Mouse (Mus musculus): ENCODE results near the gene Rgs3. TPM values are rescaled to one million over a fixed set of nuclear protein-coding genes. Genes with fewer than 3 reads are reported as not detected.

Rgs3 gene
- polyA plus RNA-seq, 1 experiment from 2014 or later: 54.3 TPM

GRCm38 (mm10) chr4:62681467-62681866 lies 121.8 kb downstream of the Rgs3 start:
- 0 out of 2 replicates have a peak, but pooled peaks cover 3% of the 10 kb centered on the region for H3K36me3 ChIP-seq (ENCODE audit: control insufficient read depth, insufficient read depth, low read length)
- ATAC-seq (replicated peaks; ENCODE audit: insufficient number of reproducible peaks, low FRiP score, low TSS enrichment): no peak
- peaks cover 64% of the 10 kb centered on the region for H3K27me3 ChIP-seq (ENCODE audit: control insufficient read depth, insufficient read depth, low read length)
- WGBS (ENCODE audit: insufficient replicate concordance): 74% methylated on average over 11 of the region's 11 CpGs
- no peaks in the 10 kb centered on the region for H3K9me3 ChIP-seq (replicated peaks; ENCODE audit: control insufficient read depth, low read length)
- H3K27ac ChIP-seq (ENCODE audit: low read depth, low read length): no peak overlapping the region
- peaks cover 24% of the 10 kb centered on the region for H3K4me1 ChIP-seq (ENCODE audit: control insufficient read depth, insufficient read depth, low read length)
- H3K9ac ChIP-seq (ENCODE audit: low read depth, low read length): no peak overlapping the region
- no peak overlapping the region for H3K4me2 ChIP-seq
- H3K4me3 ChIP-seq (ENCODE audit: low read depth, low read length): no peak overlapping the region

GRCm38 (mm10) chr4:62682371-62682770 lies 122.7 kb downstream of the Rgs3 start:
- H3K4me3 ChIP-seq (ENCODE audit: low read depth, low read length): no peak overlapping the region
- WGBS (ENCODE audit: insufficient replicate concordance): 69% methylated on average over 8 of the region's 8 CpGs
- H3K27me3 ChIP-seq (ENCODE audit: control insufficient read depth, insufficient read depth, low read length): peaks cover 62% of the 10 kb centered on the region
- no peak for ATAC-seq (replicated peaks; ENCODE audit: insufficient number of reproducible peaks, low FRiP score, low TSS enrichment)
- peaks cover 19% of the 10 kb centered on the region for H3K4me1 ChIP-seq (ENCODE audit: control insufficient read depth, insufficient read depth, low read length)
- no peaks in the 10 kb centered on the region for H3K9me3 ChIP-seq (replicated peaks; ENCODE audit: control insufficient read depth, low read length)
- no peak overlapping the region for H3K9ac ChIP-seq (ENCODE audit: low read depth, low read length)
- H3K36me3 ChIP-seq (ENCODE audit: control insufficient read depth, insufficient read depth, low read length): 0 out of 2 replicates have a peak, but pooled peaks cover 3% of the 10 kb centered on the region
- no peak overlapping the region for H3K4me2 ChIP-seq
- no peak overlapping the region for H3K27ac ChIP-seq (ENCODE audit: low read depth, low read length)

GRCm38 (mm10) chr4:62683148-62683547 lies 123.5 kb downstream of the Rgs3 start:
- WGBS (ENCODE audit: insufficient replicate concordance): 77% methylated on average over 6 of the region's 6 CpGs
- H3K27me3 ChIP-seq (ENCODE audit: control insufficient read depth, insufficient read depth, low read length): peaks cover 61% of the 10 kb centered on the region

DNA sequence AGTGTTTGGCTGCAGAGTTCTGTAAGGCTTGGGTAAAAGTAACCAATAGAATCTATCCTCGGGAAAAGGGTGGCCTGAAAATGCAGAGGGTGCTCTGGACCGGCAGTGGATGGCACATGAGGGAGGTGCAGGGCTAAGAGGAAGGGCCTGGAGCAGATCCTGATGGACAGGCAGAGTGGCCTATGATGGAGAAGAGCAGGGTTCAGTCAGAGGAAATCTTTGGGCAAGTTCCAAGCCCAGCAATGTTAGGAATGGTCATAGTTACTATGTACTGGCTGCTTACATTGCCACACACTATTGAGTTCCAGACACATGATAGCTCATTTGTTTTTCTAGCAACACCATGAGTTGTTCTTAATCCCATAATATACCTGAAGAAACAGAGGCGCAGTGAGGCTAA lies 124.7 kb downstream of the Rgs3 start:
- no peak overlapping the region for H3K4me2 ChIP-seq
- 0 out of 2 replicates have a peak overlapping the region, but pooled peaks have one; percentile 22 for H3K9ac ChIP-seq (ENCODE audit: low read depth, low read length)
- WGBS (ENCODE audit: insufficient replicate concordance): 71% methylated on average over 3 of the region's 3 CpGs
- peaks cover 62% of the 10 kb centered on the region for H3K27me3 ChIP-seq (ENCODE audit: control insufficient read depth, insufficient read depth, low read length)
- no peak overlapping the region for H3K4me3 ChIP-seq (ENCODE audit: low read depth, low read length)
- H3K9me3 ChIP-seq (replicated peaks; ENCODE audit: control insufficient read depth, low read length): no peaks in the 10 kb centered on the region
- no peak overlapping the region for H3K27ac ChIP-seq (ENCODE audit: low read depth, low read length)
- no peak for ATAC-seq (replicated peaks; ENCODE audit: insufficient number of reproducible peaks, low FRiP score, low TSS enrichment)
- peaks cover 19% of the 10 kb centered on the region for H3K4me1 ChIP-seq (ENCODE audit: control insufficient read depth, insufficient read depth, low read length)
- H3K36me3 ChIP-seq (ENCODE audit: control insufficient read depth, insufficient read depth, low read length): 0 out of 2 replicates have a peak, but pooled peaks cover 3% of the 10 kb centered on the region

More at GRCm38 (mm10) chr4:62683148-62683547, 123.5 kb downstream of the Rgs3 start:
- Histone ChIP-seq H3K4me2 (no peak overlapping the region), H3K27ac (ENCODE audit: low read depth, low read length) (no peak overlapping the region), H3K4me1 (ENCODE audit: control insufficient read depth, insufficient read depth, low read length) (peaks cover 19% of the 10 kb centered on the region), H3K4me3 (ENCODE audit: low read depth, low read length) (no peak overlapping the region), H3K36me3 (ENCODE audit: control insufficient read depth, insufficient read depth, low read length) (0 out of 2 replicates have a peak, but pooled peaks cover 3% of the 10 kb centered on the region), H3K9me3 (replicated peaks; ENCODE audit: control insufficient read depth, low read length) (no peaks in the 10 kb centered on the region), H3K9ac (ENCODE audit: low read depth, low read length) (no peak overlapping the region)
- ATAC-seq (replicated peaks; ENCODE audit: insufficient number of reproducible peaks, low FRiP score, low TSS enrichment): no peak

GRCm38 (mm10) chr4:62685268-62685667 lies 125.6 kb downstream of the Rgs3 start:
- Histone ChIP-seq H3K27ac (ENCODE audit: low read depth, low read length) (no peak overlapping the region), H3K27me3 (ENCODE audit: control insufficient read depth, insufficient read depth, low read length) (peaks cover 61% of the 10 kb centered on the region), H3K36me3 (ENCODE audit: control insufficient read depth, insufficient read depth, low read length) (0 out of 2 replicates have a peak, but pooled peaks cover 3% of the 10 kb centered on the region), H3K9me3 (replicated peaks; ENCODE audit: control insufficient read depth, low read length) (no peaks in the 10 kb centered on the region), H3K4me2 (no peak overlapping the region), H3K9ac (ENCODE audit: low read depth, low read length) (no peak overlapping the region), H3K4me1 (ENCODE audit: control insufficient read depth, insufficient read depth, low read length) (peaks cover 19% of the 10 kb centered on the region), H3K4me3 (ENCODE audit: low read depth, low read length) (no peak overlapping the region)
- WGBS (ENCODE audit: insufficient replicate concordance): 76% methylated on average over 10 of the region's 10 CpGs
- ATAC-seq (replicated peaks; ENCODE audit: insufficient number of reproducible peaks, low FRiP score, low TSS enrichment): no peak

GRCm38 (mm10) chr4:62686769-62687168 lies 127.1 kb downstream of the Rgs3 start:
- H3K36me3 ChIP-seq (ENCODE audit: control insufficient read depth, insufficient read depth, low read length): peaks cover 3% of the 10 kb centered on the region; the same call in 1 of the 2 replicates
- H3K27ac ChIP-seq (ENCODE audit: low read depth, low read length): no peak overlapping the region
- H3K4me3 ChIP-seq (ENCODE audit: low read depth, low read length): no peak overlapping the region
- no peak for ATAC-seq (replicated peaks; ENCODE audit: insufficient number of reproducible peaks, low FRiP score, low TSS enrichment)
- WGBS (ENCODE audit: insufficient replicate concordance): 52% methylated on average over 1 of the region's 1 CpGs
- no peak overlapping the region for H3K9ac ChIP-seq (ENCODE audit: low read depth, low read length)
- H3K4me1 ChIP-seq (ENCODE audit: control insufficient read depth, insufficient read depth, low read length): peaks cover 12% of the 10 kb centered on the region
- no peak overlapping the region for H3K4me2 ChIP-seq
- H3K27me3 ChIP-seq (ENCODE audit: control insufficient read depth, insufficient read depth, low read length): peaks cover 56% of the 10 kb centered on the region
- H3K9me3 ChIP-seq (replicated peaks; ENCODE audit: control insufficient read depth, low read length): no peaks in the 10 kb centered on the region

DNA sequence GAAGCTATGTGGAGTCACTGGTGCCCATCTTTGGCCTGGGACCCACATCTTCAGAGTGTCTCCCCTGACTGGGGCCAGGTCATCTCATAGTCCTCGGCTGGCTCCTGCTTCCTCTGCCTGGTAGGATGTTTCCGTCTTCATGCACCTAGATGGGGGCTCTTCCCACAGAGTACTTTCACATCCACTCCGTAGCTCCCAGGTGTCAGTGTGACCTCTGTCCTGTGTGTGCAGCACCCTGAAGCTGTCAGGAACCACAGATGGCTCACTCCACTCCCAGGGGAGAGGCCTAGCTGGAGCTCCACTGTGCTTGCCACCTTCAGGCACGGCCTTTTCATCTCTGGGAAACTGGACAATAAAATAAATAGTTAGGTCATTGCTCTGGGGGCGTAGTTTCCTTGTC lies 128.5 kb downstream of the Rgs3 start:
- no peak for ATAC-seq (replicated peaks; ENCODE audit: insufficient number of reproducible peaks, low FRiP score, low TSS enrichment)
- Histone ChIP-seq H3K4me1 (ENCODE audit: control insufficient read depth, insufficient read depth, low read length) (peaks cover 9% of the 10 kb centered on the region), H3K27ac (ENCODE audit: low read depth, low read length) (no peak overlapping the region), H3K9ac (ENCODE audit: low read depth, low read length) (no peak overlapping the region), H3K9me3 (replicated peaks; ENCODE audit: control insufficient read depth, low read length) (no peaks in the 10 kb centered on the region), H3K27me3 (ENCODE audit: control insufficient read depth, insufficient read depth, low read length) (peaks cover 65% of the 10 kb centered on the region), H3K4me3 (ENCODE audit: low read depth, low read length) (no peak overlapping the region), H3K36me3 (ENCODE audit: control insufficient read depth, insufficient read depth, low read length) (peaks cover 3% of the 10 kb centered on the region; the same call in 1 of the 2 replicates), H3K4me2 (no peak overlapping the region)
- WGBS (ENCODE audit: insufficient replicate concordance): 80% methylated on average over 5 of the region's 5 CpGs

DNA sequence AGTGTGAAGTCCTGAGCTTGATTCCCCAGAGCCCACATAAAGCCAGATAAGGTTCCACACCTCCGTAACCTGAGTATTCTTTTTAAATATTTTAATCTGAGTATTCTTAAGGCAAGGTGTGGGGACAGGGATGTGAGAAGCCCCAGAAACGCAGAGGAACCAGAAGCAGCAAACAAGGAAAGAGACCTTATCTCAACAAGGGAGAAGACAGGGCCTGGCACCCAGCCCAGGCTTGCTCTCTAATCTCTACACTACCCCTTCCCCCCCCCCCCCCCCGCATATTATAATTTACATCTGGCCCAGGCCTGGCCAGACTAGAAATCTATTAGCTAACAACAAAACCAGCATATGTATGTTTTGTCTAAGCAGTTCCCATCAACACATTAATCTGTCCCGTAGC lies 131.3 kb downstream of the Rgs3 start:
- 47% methylated on average over 4 of the region's 4 CpGs for WGBS (ENCODE audit: insufficient replicate concordance)

GRCm38 (mm10) chr4:62691625-62692024 lies 132.0 kb downstream of the Rgs3 start:
- Histone ChIP-seq H3K4me2 (no peak overlapping the region), H3K36me3 (ENCODE audit: control insufficient read depth, insufficient read depth, low read length) (peaks cover 3% of the 10 kb centered on the region; the same call in 1 of the 2 replicates), H3K4me1 (ENCODE audit: control insufficient read depth, insufficient read depth, low read length) (peaks cover 15% of the 10 kb centered on the region), H3K27ac (ENCODE audit: low read depth, low read length) (no peak overlapping the region), H3K4me3 (ENCODE audit: low read depth, low read length) (no peak overlapping the region), H3K27me3 (ENCODE audit: control insufficient read depth, insufficient read depth, low read length) (peaks cover 49% of the 10 kb centered on the region), H3K9ac (ENCODE audit: low read depth, low read length) (no peak overlapping the region), H3K9me3 (replicated peaks; ENCODE audit: control insufficient read depth, low read length) (no peaks in the 10 kb centered on the region)
- no peak for ATAC-seq (replicated peaks; ENCODE audit: insufficient number of reproducible peaks, low FRiP score, low TSS enrichment)
- WGBS (ENCODE audit: insufficient replicate concordance): 66% methylated on average over 1 of the region's 1 CpGs

More for the DNA sequence above, 131.3 kb downstream of the Rgs3 start:
- H3K4me1 ChIP-seq (ENCODE audit: control insufficient read depth, insufficient read depth, low read length): peaks cover 15% of the 10 kb centered on the region
- no peak for ATAC-seq (replicated peaks; ENCODE audit: insufficient number of reproducible peaks, low FRiP score, low TSS enrichment)
- H3K36me3 ChIP-seq (ENCODE audit: control insufficient read depth, insufficient read depth, low read length): peaks cover 3% of the 10 kb centered on the region; the same call in 1 of the 2 replicates
- peaks cover 56% of the 10 kb centered on the region for H3K27me3 ChIP-seq (ENCODE audit: control insufficient read depth, insufficient read depth, low read length)
- no peaks in the 10 kb centered on the region for H3K9me3 ChIP-seq (replicated peaks; ENCODE audit: control insufficient read depth, low read length)
- no peak overlapping the region for H3K9ac ChIP-seq (ENCODE audit: low read depth, low read length)
- no peak overlapping the region for H3K4me2 ChIP-seq
- no peak overlapping the region for H3K4me3 ChIP-seq (ENCODE audit: low read depth, low read length)
- no peak overlapping the region for H3K27ac ChIP-seq (ENCODE audit: low read depth, low read length)
